Mouse (Mus musculus) testis, adult 2 months (tissue): ENCODE results near the gene Polrmt. TPM values are rescaled to one million over a fixed set of nuclear protein-coding genes. Genes with fewer than 3 reads are reported as not detected.

Source experiments
- H3K27ac ChIP-seq: fragments of 200-500 bp; 2 replicates; pipeline ENCODE4 v1.5.1; 2012; ENCODE audit warnings: low read depth, low read length; ENCODE audit not compliant: control insufficient read depth, insufficient read depth
- H3K27me3 ChIP-seq: fragments of 200-500 bp; 2 replicates; pipeline ENCODE4 v1.6.1; 2012; ENCODE audit warnings: mild to moderate bottlenecking, low read length, moderate library complexity; ENCODE audit not compliant: control insufficient read depth, insufficient read depth
- H3K36me3 ChIP-seq: fragments of 200-500 bp; 2 replicates; pipeline ENCODE4 v1.6.1; 2012; ENCODE audit warnings: mild to moderate bottlenecking, low read length; ENCODE audit not compliant: control insufficient read depth, insufficient read depth
- H3K4me1 ChIP-seq: fragments of 200-500 bp; 2 replicates; pipeline ENCODE4 v1.6.1; 2012; ENCODE audit warnings: low read length; ENCODE audit not compliant: control insufficient read depth, insufficient read depth
- H3K4me3 ChIP-seq: fragments of 200-500 bp; 2 replicates; pipeline ENCODE4 v1.5.1; 2012; ENCODE audit warnings: low read depth, mild to moderate bottlenecking, low read length, moderate library complexity, mixed read lengths; ENCODE audit not compliant: control insufficient read depth
- CTCF ChIP-seq: fragments of 200-500 bp; IDR thresholded peaks from 2 replicates; pipeline ENCODE4 v1.5.1; 2012; ENCODE audit warnings: low read depth, mild to moderate bottlenecking, inconsistent platforms, low read length, moderate library complexity; ENCODE audit not compliant: control insufficient read depth, insufficient read depth, insufficient replicate concordance
- POLR2A ChIP-seq: fragments of 200-500 bp; IDR thresholded peaks from 2 replicates; pipeline ENCODE4 v1.6.1; 2012; ENCODE audit warnings: low read depth, mild to moderate bottlenecking, inconsistent platforms, low read length, moderate library complexity; ENCODE audit not compliant: control insufficient read depth
- polyA plus RNA-seq: library from polyadenylated mRNA; depleted of rRNA; stranded (reverse); fragments of >200 nt; gene quantifications from 2 replicates; pipeline ENCODE4 v1.2.3, GENCODE M21; 2012

Gene Polrmt
- polyA plus RNA-seq, 1 experiment, result 30.6 TPM

- no peaks in the 10 kb centered on the region for H3K27me3 ChIP-seq
- no peak overlapping the region for H3K27ac ChIP-seq
- H3K4me3 ChIP-seq, result no peak overlapping the region
- H3K36me3 ChIP-seq, result no peaks in the 10 kb centered on the region
- no peak for TF ChIP-seq POLR2A
- no peak for TF ChIP-seq CTCF
- no peaks in the 10 kb centered on the region for H3K4me1 ChIP-seq
These were observed 22.7 kb downstream of the Polrmt start for GRCm38 (mm10) chr10:79723692-79724091.

DNA sequence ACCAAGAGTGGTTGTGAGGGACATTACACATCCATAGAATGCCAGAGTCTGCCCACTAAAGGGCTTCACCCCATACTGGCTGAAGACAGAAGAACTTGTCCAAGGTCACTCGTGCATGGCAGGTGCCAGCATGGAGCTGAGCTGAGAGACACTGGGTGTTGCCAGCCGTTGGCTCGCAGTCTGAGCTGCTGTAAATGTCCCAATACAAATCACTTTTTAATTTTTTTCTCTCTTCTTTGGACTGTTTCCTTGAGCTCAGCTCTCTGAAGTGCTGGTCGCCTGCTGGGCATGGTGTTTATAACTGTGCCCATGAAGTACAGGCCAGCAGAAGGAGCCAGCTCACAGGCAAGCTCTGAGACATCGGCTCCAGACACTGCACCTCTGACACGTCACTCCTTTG is 23.3 kb downstream of the Polrmt start:
- no peaks in the 10 kb centered on the region for H3K27me3 ChIP-seq
- H3K36me3 ChIP-seq, result no peaks in the 10 kb centered on the region
- TF ChIP-seq CTCF, result no peak
- no peak for TF ChIP-seq POLR2A
- no peak overlapping the region for H3K4me3 ChIP-seq
- H3K27ac ChIP-seq, result no peak overlapping the region
- no peaks in the 10 kb centered on the region; the same call in 1 of the 2 replicates for H3K4me1 ChIP-seq

DNA sequence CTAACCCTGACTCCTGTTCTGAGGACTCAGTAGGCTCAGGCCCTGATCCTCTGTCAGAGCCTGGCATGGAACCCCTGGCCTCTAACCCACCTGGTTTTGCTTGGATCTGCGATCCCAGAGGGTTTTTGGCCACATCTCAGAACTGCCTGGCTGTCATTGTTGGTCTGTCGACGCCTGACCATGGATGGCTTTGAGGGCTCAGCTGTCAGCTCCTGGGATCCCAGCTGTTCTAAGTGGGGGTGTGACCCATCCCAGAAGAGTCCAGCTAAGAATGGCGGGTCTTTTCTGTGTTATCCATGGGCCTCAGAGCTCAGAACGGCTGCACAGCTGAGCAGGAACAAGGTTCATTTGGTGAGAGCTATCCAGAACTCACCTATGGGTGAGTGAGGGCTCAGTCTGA is 25.3 kb downstream of the Polrmt start:
- no peaks in the 10 kb centered on the region for H3K27me3 ChIP-seq
- H3K36me3 ChIP-seq, result no peaks in the 10 kb centered on the region
- TF ChIP-seq CTCF (no peak), POLR2A (no peak)
- H3K27ac ChIP-seq, result no peak overlapping the region
- H3K4me3 ChIP-seq, result no peak overlapping the region
- peaks cover 11% of the 10 kb centered on the region for H3K4me1 ChIP-seq

DNA sequence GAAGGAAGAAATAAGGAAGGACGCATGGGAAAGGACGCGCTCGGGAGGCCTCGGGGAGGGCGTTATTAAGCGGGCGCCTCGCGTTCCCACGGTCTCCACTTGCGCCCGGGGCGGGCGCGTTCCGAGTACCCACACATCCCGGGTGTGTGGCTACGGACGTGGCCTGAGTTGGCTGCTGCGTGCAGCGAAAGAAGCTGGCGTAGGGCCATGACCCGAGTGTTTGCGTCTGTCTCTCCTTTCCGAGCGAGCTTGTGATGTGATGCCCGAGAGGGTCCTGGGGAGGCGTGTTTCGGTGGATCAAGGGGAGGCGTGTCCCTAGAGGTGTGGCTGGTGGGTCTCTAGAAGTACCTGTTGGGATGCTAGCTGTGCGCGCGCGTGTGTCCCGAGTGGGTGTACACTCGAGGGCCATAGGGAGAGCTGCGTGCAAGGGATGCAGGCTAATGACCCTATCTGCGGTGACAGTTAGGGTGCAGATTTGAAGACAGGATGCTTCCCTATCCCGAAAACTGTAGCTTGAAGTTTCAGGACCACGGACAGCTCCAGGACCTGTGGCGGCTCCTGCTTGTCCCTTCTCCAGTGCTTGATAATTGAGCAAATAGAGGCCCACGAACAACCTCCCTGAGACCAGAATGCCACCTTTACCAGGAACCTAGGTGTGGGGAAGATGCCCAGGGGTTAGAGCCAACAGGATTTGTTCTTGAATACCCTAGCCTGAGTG is 28.6 kb downstream of the Polrmt start:
- Histone ChIP-seq H3K4me1 (peaks cover 16% of the 10 kb centered on the region), H3K36me3 (no peaks in the 10 kb centered on the region), H3K27me3 (no peaks in the 10 kb centered on the region), H3K27ac (no peak overlapping the region), H3K4me3 (no peak overlapping the region; the same call in 1 of the 2 replicates)
- TF ChIP-seq POLR2A, result no peak
- TF ChIP-seq CTCF, result no peak

DNA sequence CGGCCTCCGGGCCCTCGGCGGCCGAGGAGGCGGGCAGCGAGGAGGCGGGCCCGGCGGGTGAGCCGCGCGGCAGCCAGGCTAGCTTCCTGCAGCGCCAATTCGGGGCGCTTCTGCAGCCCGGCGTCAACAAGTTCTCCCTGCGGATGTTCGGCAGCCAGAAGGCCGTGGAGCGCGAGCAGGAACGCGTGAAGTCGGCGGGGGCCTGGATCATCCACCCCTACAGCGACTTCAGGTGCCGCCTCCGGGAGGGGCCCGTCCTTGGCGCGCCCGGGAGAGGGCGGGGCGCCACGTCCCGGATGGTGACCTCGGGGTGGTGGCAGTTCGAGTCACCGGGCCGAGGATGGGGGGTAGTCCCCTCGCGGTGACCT is 29.4 kb downstream of the Polrmt start:
- H3K36me3 ChIP-seq, result no peaks in the 10 kb centered on the region
- peaks cover 16% of the 10 kb centered on the region for H3K4me1 ChIP-seq
- H3K27ac ChIP-seq, result no peak overlapping the region
- no peaks in the 10 kb centered on the region for H3K27me3 ChIP-seq
- no peak for TF ChIP-seq POLR2A
- TF ChIP-seq CTCF, result no peak
- H3K4me3 ChIP-seq, result peak overlapping the region; percentile 32; the same call in 1 of the 2 replicates

DNA sequence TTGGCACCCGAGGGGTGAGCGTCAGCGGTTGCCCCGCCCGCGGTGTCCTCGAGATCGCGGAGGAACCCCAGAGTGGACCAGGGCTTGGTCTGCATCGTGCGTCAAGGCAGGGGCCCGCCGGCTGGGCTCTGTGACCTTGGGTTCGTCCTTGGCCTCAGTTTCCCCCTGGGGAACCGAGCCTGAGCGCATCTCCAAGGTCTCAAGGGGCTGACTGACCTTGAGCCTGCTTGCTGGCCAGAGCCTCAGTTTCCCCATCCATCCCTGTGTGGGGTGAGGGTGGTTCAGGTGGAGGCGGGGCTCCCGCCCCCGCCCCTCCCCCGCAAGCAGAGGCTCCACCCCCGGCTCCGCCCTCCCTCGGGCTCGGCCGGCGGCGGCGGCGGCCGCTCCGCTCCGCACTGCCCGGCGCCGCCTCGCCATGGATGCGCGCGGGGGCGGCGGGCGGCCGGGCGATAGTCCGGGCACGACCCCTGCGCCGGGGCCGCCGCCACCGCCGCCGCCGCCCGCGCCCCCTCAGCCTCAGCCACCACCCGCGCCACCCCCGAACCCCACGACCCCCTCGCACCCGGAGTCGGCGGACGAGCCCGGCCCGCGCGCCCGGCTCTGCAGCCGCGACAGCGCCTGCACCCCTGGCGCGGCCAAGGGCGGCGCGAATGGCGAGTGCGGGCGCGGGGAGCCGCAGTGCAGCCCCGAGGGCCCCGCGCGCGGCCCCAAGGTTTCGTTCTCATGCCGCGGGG is 30.0 kb downstream of the Polrmt start, which contains the start of gene Hcn2:
Gene Hcn2 (plus strand): TSS at position 381 of the 734 bp plus-strand sequence.
- no peak for TF ChIP-seq POLR2A
- no peak for TF ChIP-seq CTCF
- Histone ChIP-seq H3K4me1 (peaks cover 16% of the 10 kb centered on the region), H3K4me3 (peak within 1 kb of the TSS; percentile 39), H3K36me3 (no peaks in the 10 kb centered on the region), H3K27me3 (no peaks in the 10 kb centered on the region), H3K27ac (no peak within 1 kb of the TSS)

DNA sequence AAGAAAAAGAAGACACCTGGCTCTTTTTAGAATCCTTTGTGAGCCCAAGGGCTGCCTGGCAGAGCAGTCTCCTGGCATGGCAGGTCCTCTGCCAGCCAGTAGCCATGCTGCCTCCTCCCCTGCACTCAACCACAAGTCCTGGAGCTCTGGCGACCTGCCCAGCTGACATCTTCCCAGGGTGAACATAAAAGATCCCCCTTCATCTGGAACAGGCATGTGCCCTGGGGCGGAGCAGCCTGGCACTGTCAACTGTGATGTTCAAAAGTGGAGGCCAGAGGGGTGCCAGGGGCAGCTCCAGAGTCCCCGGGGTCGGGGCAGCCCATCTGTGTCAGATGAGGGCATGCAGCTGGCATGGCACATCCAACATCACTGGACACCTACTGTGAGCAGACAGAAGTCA is 31.4 kb downstream of the Polrmt start:
- no peak for TF ChIP-seq CTCF
- no peak for TF ChIP-seq POLR2A
- no peak overlapping the region for H3K4me3 ChIP-seq
- H3K36me3 ChIP-seq, result no peaks in the 10 kb centered on the region
- peaks cover 16% of the 10 kb centered on the region for H3K4me1 ChIP-seq
- H3K27me3 ChIP-seq, result no peaks in the 10 kb centered on the region
- no peak overlapping the region for H3K27ac ChIP-seq
